Mouse (Mus musculus) brain, embryonic 14.5 days (tissue): ENCODE data around the gene Itga1. TPM values are rescaled to one million over a fixed set of nuclear protein-coding genes. Genes with fewer than 3 reads are reported as not detected.

Experiments used
- DNase-seq: peaks from one replicate; pipeline ENCODE4 v3.0.0-alpha.2; 2011; ENCODE audit warnings: low read depth
- CTCF ChIP-seq: fragments of 200-500 bp; IDR thresholded peaks from 2 replicates; pipeline ENCODE4 v1.5.1; 2012; ENCODE audit warnings: inconsistent platforms, mild to moderate bottlenecking, moderate library complexity, borderline replicate concordance; ENCODE audit not compliant: insufficient read depth, insufficient read length; ENCODE audit errors: extremely low read depth
- POLR2A ChIP-seq: fragments of 200-500 bp; IDR thresholded peaks from 2 replicates; pipeline ENCODE4 v1.6.1; 2012; ENCODE audit warnings: mild to moderate bottlenecking, inconsistent platforms, borderline replicate concordance; ENCODE audit not compliant: poor library complexity, insufficient read depth, insufficient read length, severe bottlenecking; ENCODE audit errors: extremely low read depth
- polyA plus RNA-seq: library from polyadenylated mRNA; depleted of rRNA; stranded (reverse); fragments of >200 nt; gene quantifications from 2 replicates; pipeline ENCODE4 v1.2.3, GENCODE M21; 2012

Gene Itga1
- polyA plus RNA-seq, 1 experiment = 3.8 TPM

DNA sequence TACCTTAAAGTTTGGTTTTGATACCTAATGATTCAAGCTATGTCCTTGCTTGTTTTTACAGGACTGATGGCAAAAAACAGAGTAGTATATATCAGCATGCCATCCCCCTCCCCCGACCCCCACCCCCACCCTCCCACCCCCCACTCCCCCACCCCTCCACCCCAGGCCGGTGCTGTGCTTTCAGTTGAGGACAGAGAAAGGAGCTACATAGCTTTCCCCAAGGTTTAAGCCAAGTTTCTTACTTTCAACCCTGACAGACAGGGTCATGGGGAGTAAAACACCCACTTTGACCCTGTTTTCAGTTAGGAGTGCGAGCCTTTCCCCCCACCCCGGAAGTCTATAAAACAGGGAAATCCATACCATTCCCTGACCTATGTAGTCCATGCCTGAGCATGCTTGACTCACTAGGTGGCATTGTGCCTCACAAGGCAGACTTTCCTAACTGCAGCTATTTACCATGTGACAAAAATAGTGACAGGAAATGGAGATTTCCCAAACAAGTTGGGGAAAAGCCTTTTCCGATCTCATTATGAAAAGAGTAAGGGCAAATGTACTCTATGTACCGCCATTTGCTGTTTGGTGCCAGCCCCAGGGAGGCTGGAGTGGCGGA is 98.2 kb downstream of the Itga1 start:
- TF ChIP-seq POLR2A (no peak), CTCF (no peak)
- peak; percentile 24 for DNase-seq

DNA sequence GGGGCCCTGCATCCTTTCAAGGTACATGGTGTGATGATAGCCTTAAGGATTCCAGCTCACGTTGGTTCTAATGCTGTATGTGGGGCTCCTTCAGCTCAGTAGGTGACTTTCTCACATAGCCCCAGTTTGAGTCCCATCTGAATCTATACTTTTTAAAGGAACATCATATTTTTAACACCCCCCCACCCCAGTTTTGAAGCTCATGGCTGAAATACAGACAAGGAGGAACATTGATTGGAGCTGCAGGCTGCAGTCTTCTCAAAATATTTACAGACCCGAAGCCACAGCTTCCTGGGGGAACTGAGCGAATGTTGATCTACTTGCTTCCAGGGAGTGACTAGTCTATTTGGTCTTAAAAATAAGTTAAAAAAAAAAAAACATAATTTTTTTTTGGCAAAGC is 98.9 kb downstream of the Itga1 start:
- no peak for DNase-seq
- no peak for TF ChIP-seq POLR2A
- no peak for TF ChIP-seq CTCF

DNA sequence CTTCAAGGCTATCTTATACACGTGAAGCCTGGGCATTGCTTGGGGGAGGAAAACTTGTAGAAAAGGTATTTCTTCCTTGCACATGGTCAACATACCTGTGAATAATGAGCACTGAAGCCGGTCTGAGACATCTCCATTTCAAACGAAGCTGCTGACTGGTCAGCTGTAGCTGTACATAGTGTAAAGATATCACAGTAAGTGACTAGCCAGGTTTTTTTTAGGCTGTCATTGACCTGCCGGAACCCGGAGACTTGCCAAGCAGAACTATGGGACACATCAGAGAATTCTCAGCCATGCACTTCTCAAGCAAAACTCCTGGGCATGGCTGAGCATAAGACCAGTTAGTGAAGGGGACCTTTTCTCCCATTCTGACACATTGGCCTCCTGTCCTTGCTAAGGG is 99.6 kb downstream of the Itga1 start:
- no peak for DNase-seq
- no peak for TF ChIP-seq CTCF
- no peak for TF ChIP-seq POLR2A

DNA sequence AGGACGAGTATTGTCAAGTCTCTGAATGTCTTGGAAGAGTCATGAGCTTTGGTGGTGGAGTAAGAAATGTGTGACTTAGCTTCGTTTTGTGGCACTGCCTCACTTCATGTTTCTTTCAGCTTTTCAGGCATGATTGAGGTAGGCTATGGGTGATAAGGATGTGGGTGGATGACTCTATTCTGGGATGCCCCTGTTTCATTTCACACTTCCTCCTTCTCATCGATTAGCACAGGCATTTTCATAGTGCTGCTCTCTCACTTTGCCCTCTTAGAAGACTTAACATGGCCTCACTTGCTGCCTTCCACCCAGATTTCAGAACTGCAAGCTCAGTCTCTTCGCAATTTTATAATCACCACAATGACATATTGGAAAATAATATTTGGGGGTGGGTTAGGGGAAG is 102.2 kb downstream of the Itga1 start:
- DNase-seq = no peak
- TF ChIP-seq POLR2A = no peak
- no peak for TF ChIP-seq CTCF

DNA sequence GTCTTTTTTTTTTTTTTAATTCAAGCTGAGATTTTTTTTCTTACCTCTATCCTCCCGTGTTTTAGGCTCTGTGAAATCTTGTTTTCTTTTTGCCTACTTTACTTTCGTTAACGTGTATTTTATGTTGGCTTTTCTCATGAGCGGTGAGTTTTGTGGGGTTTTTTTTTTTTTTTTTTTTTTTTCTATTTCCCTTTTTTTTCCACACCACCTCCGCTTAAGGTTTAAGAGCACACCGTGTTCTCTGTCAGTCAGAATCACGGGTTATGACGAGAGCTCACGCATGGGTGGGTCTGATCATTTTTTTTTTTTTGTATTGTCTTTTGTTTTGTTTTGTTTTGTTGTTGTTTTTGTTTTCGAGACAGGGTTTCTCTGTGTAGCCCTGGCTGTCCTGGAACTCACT is 103.7 kb downstream of the Itga1 start:
- DNase-seq = no peak
- TF ChIP-seq POLR2A = no peak
- no peak for TF ChIP-seq CTCF

DNA sequence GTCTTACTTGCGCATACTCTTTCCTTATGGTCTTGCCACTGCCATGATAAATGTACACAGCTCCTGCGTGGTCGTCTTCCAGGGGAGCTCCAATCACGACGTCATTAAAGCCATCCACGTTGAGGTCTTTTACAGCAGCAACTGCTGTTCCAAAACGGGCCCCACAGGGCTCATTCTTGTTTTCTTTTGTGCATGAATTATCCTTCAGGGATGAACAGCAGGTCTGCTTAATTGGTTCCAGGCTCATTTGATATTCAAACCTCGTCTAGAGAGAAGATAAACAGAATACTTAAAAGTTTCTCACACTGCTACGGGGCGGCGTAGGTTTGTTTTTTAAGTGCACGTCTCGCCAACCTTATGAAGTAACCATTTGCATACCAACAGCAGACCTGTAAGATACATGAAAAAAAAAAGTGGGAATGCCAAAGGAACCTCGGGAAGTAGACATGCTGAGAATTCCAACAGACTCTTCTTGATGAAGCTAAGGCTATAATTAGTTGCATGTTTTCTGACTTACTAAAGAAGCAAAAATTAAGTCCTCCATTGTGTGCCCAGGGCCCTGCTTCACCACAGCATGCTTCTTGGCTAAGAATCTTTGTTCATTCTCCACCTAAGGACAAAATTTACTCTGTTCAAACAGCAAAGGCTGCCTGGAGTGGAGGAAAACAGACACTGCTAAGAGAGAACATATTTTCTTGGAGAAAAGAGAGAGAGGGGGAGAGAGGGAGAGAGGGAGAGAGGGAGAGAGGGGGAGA is 109.3 kb downstream of the Itga1 start:
- DNase-seq = peak; percentile 94
- TF ChIP-seq POLR2A (no peak), CTCF (no peak)

DNA sequence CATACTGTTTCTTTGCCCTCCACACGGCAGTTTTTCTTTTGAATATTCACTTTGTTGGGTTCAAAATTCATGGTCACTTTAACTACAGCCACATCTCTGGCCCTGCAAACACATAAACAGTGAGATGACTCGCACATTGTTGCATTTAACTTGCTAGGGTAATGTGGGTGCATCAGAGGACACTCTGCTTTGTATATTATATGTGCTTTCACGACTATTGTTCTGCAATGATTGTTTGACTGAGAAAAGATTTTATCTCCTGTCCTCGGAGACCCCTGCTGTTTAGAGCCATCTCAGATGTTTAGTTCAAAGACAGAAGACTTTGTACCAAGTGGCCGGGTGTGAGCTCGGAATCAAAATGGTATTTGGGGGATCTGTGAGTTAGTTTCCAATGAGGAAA is 114.1 kb downstream of the Itga1 start:
- DNase-seq = no peak
- TF ChIP-seq POLR2A = no peak
- no peak for TF ChIP-seq CTCF

DNA sequence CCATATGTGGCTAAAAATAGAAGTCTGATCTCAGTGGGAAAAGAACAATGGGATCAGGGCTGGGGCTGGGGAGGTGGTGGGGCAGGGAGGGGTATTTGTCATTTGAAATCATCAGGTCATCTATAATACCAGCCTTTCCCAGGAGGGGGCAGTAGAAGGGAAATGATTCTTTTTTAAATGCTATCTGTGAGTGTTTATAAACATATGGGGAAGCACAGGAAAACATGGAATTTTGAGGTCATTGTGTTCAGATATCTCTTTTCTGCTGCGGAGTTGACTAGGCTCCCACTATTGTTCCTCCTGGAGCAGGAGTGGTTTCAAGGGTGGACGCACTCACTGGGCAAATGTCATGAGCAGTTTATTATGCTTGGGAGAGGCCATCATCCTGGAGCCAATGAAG is 114.6 kb downstream of the Itga1 start:
- DNase-seq = no peak
- no peak for TF ChIP-seq POLR2A
- 0 out of 2 replicates have a peak, but pooled peaks have one; percentile 14 for TF ChIP-seq CTCF

DNA sequence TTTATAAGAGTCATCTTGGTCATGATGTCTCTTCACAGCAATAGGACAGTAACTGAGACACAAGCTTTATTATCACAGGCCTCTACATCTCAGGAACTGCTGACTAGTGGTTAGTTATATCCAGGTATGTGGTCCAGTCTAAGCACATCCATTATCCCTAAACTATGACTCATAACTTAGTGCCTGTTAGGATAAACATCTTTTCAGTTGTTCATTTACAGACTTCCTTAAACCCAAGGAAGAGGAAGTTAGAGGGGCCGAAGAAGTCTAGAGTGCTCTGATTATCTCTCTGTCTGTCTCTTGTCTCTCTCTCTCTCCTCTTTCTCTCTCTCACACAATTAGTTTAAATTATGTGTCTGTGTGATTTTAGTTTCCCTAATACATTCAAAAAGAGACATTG is 117.1 kb downstream of the Itga1 start:
- no peak for DNase-seq
- TF ChIP-seq CTCF (no peak), POLR2A (no peak)

DNA sequence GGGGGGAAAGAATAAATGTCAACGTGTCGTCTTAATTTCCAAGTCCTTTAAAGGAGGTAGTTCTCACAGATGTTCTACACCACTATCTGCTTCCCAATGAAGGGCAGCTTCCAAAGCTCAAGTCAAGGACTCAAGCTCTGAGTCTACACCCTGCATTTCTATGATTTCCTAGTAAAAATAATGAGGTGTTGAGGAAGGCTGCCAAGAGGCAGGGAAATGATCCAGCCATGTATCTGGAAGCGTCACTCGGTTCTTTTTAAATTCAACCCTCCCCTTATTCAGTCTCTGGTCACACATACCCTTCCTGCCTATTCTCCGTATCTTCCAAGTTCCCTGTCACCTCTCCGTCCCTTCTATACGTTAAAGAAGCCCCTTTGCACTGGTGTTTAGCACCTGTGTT is 118.6 kb downstream of the Itga1 start:
- no peak for DNase-seq
- TF ChIP-seq POLR2A (no peak), CTCF (no peak)

DNA sequence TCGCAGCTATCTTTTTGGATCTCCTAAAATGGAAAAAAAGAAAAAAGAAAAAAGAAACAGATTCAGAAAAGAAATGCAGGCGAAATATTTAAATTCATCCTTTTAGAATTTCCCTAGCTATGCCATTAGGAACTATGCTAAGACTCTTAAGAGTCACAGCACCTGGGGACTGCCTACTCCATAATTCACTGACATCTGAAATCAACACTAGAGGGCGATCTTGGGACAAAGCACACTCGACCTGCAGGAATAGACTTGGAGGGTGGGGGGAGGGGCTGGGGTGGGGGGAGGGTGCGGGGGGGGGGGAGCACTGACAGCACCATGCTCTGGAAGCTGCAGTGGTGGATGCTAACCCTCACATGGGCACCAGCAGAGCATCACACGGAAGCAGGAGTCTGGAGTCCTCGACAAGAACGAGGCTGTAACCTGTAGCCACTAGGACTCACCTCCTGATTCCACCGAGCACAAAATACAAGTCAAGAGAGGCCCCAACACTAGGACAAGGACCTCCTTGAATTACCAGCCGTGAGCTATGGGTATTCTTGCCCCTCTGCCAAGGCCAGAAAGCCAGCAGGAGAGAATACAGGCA is 120.8 kb downstream of the Itga1 start:
- peak; percentile 57 for DNase-seq

More for the DNA sequence above, 120.8 kb downstream of the Itga1 start:
- TF ChIP-seq CTCF = peak; percentile 36; the same call in 1 of the 2 replicates
- TF ChIP-seq POLR2A = no peak
